Mouse (Mus musculus): ENCODE results near the gene AC161166.1. TPM values are rescaled to one million over a fixed set of nuclear protein-coding genes. Genes with fewer than 3 reads are reported as not detected.

AC161166.1 gene
- polyA plus RNA-seq, 1 experiment from 2014 or later = 0.21 TPM

GRCm38 (mm10) chr7:24470356-24470755 is 41.9 kb downstream of the AC161166.1 start:
- CTCF ChIA-PET = interaction anchor here (1.3 kb wide), 1 partner anchor 29 kb away, joined by 5 read pairs; no protein-coding TSS in a partner anchor
- ATAC-seq = peak; percentile 98
- H3K27me3 ChIP-seq = no peaks in the 10 kb centered on the region
- peak; percentile 83 for DNase-seq (ENCODE audit: low read depth, low spot score)
- in situ Hi-C loops (cut with MboI; ENCODE audit: low pct_unique_long_range_greater_than_20kb) = loop anchor here (10.0 kb wide), 1 partner anchor 184 kb away; no protein-coding TSS in a partner anchor
- POLR2A ChIA-PET = interaction anchor here (0.8 kb wide), 1 partner anchor 27 kb away, joined by 3 read pairs; no protein-coding TSS in a partner anchor
- TF ChIP-seq CTCF (IDR thresholded peaks at IDR 0.05) = no peak

DNA sequence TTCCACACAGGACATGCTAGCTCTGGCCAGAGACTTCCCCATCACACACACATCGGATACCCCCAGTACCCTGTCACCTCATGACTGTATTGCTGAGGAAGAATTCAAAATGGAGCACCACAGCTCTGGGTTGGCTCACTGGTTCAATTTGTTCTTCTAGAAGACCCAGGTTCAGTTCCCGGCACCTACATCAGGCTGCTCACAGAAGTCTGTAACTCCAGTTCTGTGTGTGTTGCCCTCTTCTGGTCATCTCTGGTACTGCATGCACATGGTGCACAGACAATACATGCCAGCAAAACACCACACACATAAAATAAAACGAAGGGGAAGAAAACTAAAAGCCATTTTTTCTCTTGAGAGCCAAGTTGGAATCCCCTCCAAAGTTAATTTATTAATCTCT is 43.1 kb downstream of the AC161166.1 start:
- peak; percentile 71 for TF ChIP-seq CTCF (IDR thresholded peaks at IDR 0.05)
- CTCF ChIA-PET = no interaction called here
- ATAC-seq (no peak), DNase-seq (ENCODE audit: low read depth, low spot score) (no peak)
- no peaks in the 10 kb centered on the region for H3K27me3 ChIP-seq
- POLR2A ChIA-PET = no interaction called here
- in situ Hi-C loops (cut with MboI; ENCODE audit: low pct_unique_long_range_greater_than_20kb) = no loop called here

DNA sequence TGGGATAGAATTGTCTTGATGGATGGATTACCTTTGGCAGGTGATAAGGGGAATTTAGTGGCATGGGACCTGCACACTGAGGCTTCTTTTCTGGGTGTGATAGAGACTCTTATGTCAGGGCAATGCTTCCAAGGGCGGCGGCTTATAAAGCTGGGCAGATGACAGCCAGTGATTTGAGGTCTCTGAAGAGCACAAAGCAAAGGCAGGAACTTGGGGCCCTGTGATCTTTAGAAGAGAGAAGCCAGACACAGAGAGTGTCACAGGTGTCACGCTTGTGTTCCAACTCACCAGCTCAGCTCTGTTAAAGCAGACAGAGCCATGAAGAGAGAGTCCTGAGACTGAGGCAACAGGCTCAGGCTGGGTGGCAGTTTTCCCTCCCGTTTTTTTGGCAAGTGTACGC is 44.4 kb downstream of the AC161166.1 start:
- ATAC-seq (no peak), DNase-seq (ENCODE audit: low read depth, low spot score) (no peak)
- TF ChIP-seq CTCF (IDR thresholded peaks at IDR 0.05) = no peak
- ChIA-PET POLR2A (interaction anchor here (0.8 kb wide), 1 partner anchor 50 kb away, joined by 3 read pairs; no protein-coding TSS in a partner anchor), CTCF (interaction anchor here (2.1 kb wide), 1 partner anchor 26 kb away, joined by 12 read pairs; no protein-coding TSS in a partner anchor)
- no peaks in the 10 kb centered on the region for H3K27me3 ChIP-seq
- in situ Hi-C loops (cut with MboI; ENCODE audit: low pct_unique_long_range_greater_than_20kb) = no loop called here

DNA sequence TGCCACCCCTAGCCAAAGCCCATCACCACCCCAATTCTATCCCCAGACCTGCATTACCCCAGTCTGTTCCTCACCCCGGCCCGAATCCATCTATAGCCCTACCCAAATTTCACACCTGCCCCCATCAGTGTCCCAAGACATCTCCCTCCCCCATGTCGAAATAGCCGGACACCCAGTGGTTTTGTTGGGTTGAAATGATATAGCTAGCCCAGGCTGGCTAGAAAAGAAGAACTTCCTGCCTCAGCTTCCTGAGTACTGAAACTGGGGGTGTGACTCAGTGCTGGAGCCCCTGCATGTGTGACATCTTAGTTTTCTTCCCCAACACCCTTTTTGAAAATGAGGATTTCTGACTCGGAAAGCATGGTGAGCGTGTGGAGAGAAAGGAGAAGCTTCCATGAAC is 45.4 kb downstream of the AC161166.1 start:
- in situ Hi-C loops (cut with MboI; ENCODE audit: low pct_unique_long_range_greater_than_20kb) = no loop called here
- ChIA-PET CTCF (interaction anchor here (2.1 kb wide), 1 partner anchor 25 kb away, joined by 12 read pairs; no protein-coding TSS in a partner anchor), POLR2A (interaction anchor here (1.3 kb wide), 1 partner anchor 9 kb away, joined by 4 read pairs; no protein-coding TSS in a partner anchor)
- no peaks in the 10 kb centered on the region for H3K27me3 ChIP-seq
- ATAC-seq = no peak
- no peak for TF ChIP-seq CTCF (IDR thresholded peaks at IDR 0.05)
- DNase-seq (ENCODE audit: low read depth, low spot score) = no peak

- POLR2A ChIA-PET = interaction anchor here (1.0 to 1.5 kb wide), 2 partner anchors 12 to 51 kb away, joined by 3 to 7 read pairs; no protein-coding TSS in a partner anchor
- no peak for TF ChIP-seq CTCF (IDR thresholded peaks at IDR 0.05)
- CTCF ChIA-PET = interaction anchor here (2.2 to 2.3 kb wide), 2 partner anchors 11 to 21 kb away, joined by 8 to 11 read pairs; no protein-coding TSS in a partner anchor
- in situ Hi-C loops (cut with MboI; ENCODE audit: low pct_unique_long_range_greater_than_20kb) = no loop called here
- ATAC-seq (peak; percentile 65), DNase-seq (ENCODE audit: low read depth, low spot score) (peak; percentile 42)
- H3K27me3 ChIP-seq = no peaks in the 10 kb centered on the region
Measured at GRCm38 (mm10) chr7:24462388-24463319, 49.6 kb downstream of the AC161166.1 start, which contains the start of gene Plaur. TSS of gene Plaur (plus strand) at chr7:24462484.

- no peaks in the 10 kb centered on the region for H3K27me3 ChIP-seq
- ChIA-PET POLR2A (interaction anchor here (1.2 to 1.5 kb wide), 2 partner anchors 10 to 11 kb away, joined by 4 to 7 read pairs; no protein-coding TSS in a partner anchor), CTCF (interaction anchor here (0.6 to 2.3 kb wide), 4 partner anchors 10 to 20 kb away, joined by 3 to 11 read pairs (median 8); partner anchors contain the start of gene Irgc1)
- ATAC-seq = peak; percentile 79
- peak; percentile 94 for DNase-seq (ENCODE audit: low read depth, low spot score)
- in situ Hi-C loops (cut with MboI; ENCODE audit: low pct_unique_long_range_greater_than_20kb) = no loop called here
- TF ChIP-seq CTCF (IDR thresholded peaks at IDR 0.05) = no peak
Measured at GRCm38 (mm10) chr7:24461376-24462051, 50.7 kb downstream of the AC161166.1 start.

Other genes starting within 250 kb of the AC161166.1 start
- gene Zfp93, start 242.0 kb downstream of the AC161166.1 start, polyA plus RNA-seq (2021) = 12.5 TPM
- gene Zfp61, start 211.2 kb downstream of the AC161166.1 start, polyA plus RNA-seq (2021) = 14.0 TPM
- gene Zfp94, start 195.8 kb downstream of the AC161166.1 start, polyA plus RNA-seq (2021) = 8.8 TPM
- gene Tescl, start 178.5 kb downstream of the AC161166.1 start, polyA plus RNA-seq (2021) = not detected
- gene Lypd5, start 163.3 kb downstream of the AC161166.1 start, polyA plus RNA-seq (2021) = not detected
- gene Kcnn4, start 142.2 kb downstream of the AC161166.1 start, polyA plus RNA-seq (2021) = not detected
- gene Smg9, start 112.8 kb downstream of the AC161166.1 start, polyA plus RNA-seq (2021) = 26.6 TPM
- gene Irgc1, start 60.2 kb downstream of the AC161166.1 start, polyA plus RNA-seq (2021) = not detected
- 87.9 TPM for gene Plaur, start 50.0 kb downstream of the AC161166.1 start, polyA plus RNA-seq (2021)
- gene Cadm4, start 30.4 kb downstream of the AC161166.1 start, polyA plus RNA-seq (2021) = 44.1 TPM
- 32.4 TPM for gene Zfp428, start 5.4 kb downstream of the AC161166.1 start, polyA plus RNA-seq (2021)
- gene Irgq, start 18.2 kb upstream of the AC161166.1 start, polyA plus RNA-seq (2021) = 28.8 TPM
- 0.26 TPM for gene Pinlyp, start 33.7 kb upstream of the AC161166.1 start, polyA plus RNA-seq (2021)
- 60.3 TPM for gene Xrcc1, start 33.8 kb upstream of the AC161166.1 start, polyA plus RNA-seq (2021)
- 74.5 TPM for gene Ethe1, start 75.1 kb upstream of the AC161166.1 start, polyA plus RNA-seq (2021)
- gene Zfp575, start 75.2 kb upstream of the AC161166.1 start, polyA plus RNA-seq (2021) = not detected
- gene Phldb3, start 98.3 kb upstream of the AC161166.1 start, polyA plus RNA-seq (2021) = 2.7 TPM
- not detected for gene Lypd3, start 124.1 kb upstream of the AC161166.1 start, polyA plus RNA-seq (2021)
- not detected for gene Tex101, start 164.2 kb upstream of the AC161166.1 start, polyA plus RNA-seq (2021)
- not detected for gene BC049730, start 196.8 kb upstream of the AC161166.1 start, polyA plus RNA-seq (2021)
- not detected for gene Gm4763, start 214.5 kb upstream of the AC161166.1 start, polyA plus RNA-seq (2021)
- 0.31 TPM for gene Cd177, start 247.9 kb upstream of the AC161166.1 start, polyA plus RNA-seq (2021)

All from Patski (cell line).